Mouse (Mus musculus) heart, postnatal 0 days (tissue): ENCODE measurements around the gene Podxl.

ENCODE experiments used
- CTCF ChIP-seq: IDR thresholded peaks from 2 replicates; pipeline ENCODE4 v1.5.1; 2016; ENCODE audit warnings: antibody characterized with exemption, control low read depth, low read depth
- EP300 ChIP-seq: IDR thresholded peaks from 2 replicates; pipeline ENCODE4 v1.6.1; 2016; ENCODE audit warnings: antibody characterized with exemption, low read depth

GRCm38 (mm10) chr6:31592579-31593238, 28.9 kb upstream of the Podxl start:
- TF ChIP-seq CTCF (no peak), EP300 (no peak)
